Mouse (Mus musculus): ENCODE measurements around the gene Mrpl53.

Mrpl53 gene

GRCm38 (mm10) chr6:83120930-83121862 lies 12.4 kb downstream of the Mrpl53 start, which contains the start of gene Wbp1:
Wbp1 (minus strand) TSS chr6:83121559.
- peak; percentile 100 for DNase-seq (ENCODE audit: low read depth, low spot score)

- DNase-seq (ENCODE audit: low read depth, low spot score) = peak; percentile 50
These were observed 13.2 kb downstream of the Mrpl53 start for GRCm38 (mm10) chr6:83121863-83122710.

GRCm38 (mm10) chr6:83122961-83123360 lies 14.1 kb downstream of the Mrpl53 start:
- no peak for DNase-seq (ENCODE audit: low read depth, low spot score)

- DNase-seq (ENCODE audit: low read depth, low spot score) = peak; percentile 96
These were observed 16.0 kb downstream of the Mrpl53 start for GRCm38 (mm10) chr6:83124851-83125312.

GRCm38 (mm10) chr6:83125331-83125730 lies 16.5 kb downstream of the Mrpl53 start, which contains the start of gene Ino80b:
Ino80b (minus strand) TSS chr6:83125431.
- no peak for DNase-seq (ENCODE audit: low read depth, low spot score)

- peak; percentile 55 for DNase-seq (ENCODE audit: low read depth, low spot score)
These were observed 18.6 kb downstream of the Mrpl53 start for GRCm38 (mm10) chr6:83127419-83127818.

- no peak for DNase-seq (ENCODE audit: low read depth, low spot score)
These were observed 22.7 kb downstream of the Mrpl53 start for GRCm38 (mm10) chr6:83131469-83132034.

GRCm38 (mm10) chr6:83132176-83132919 lies 23.5 kb downstream of the Mrpl53 start:
- DNase-seq (ENCODE audit: low read depth, low spot score) = no peak

- no peak for DNase-seq (ENCODE audit: low read depth, low spot score)
These were observed 25.4 kb downstream of the Mrpl53 start for GRCm38 (mm10) chr6:83134226-83134625.

- no peak for DNase-seq (ENCODE audit: low read depth, low spot score)
These were observed 26.2 kb downstream of the Mrpl53 start, which contains the start of gene Rtkn for GRCm38 (mm10) chr6:83134951-83135513. Rtkn (plus strand) TSS chr6:83135463.

GRCm38 (mm10) chr6:83135571-83136161 lies 26.8 kb downstream of the Mrpl53 start:
- DNase-seq (ENCODE audit: low read depth, low spot score) = no peak

- no peak for DNase-seq (ENCODE audit: low read depth, low spot score)
These were observed 27.5 kb downstream of the Mrpl53 start for GRCm38 (mm10) chr6:83136291-83136880.

GRCm38 (mm10) chr6:83136881-83137575 lies 28.2 kb downstream of the Mrpl53 start:
- peak; percentile 70 for DNase-seq (ENCODE audit: low read depth, low spot score)

GRCm38 (mm10) chr6:83137576-83137950 lies 28.7 kb downstream of the Mrpl53 start:
- DNase-seq (ENCODE audit: low read depth, low spot score) = peak; percentile 71

- no peak for DNase-seq (ENCODE audit: low read depth, low spot score)
These were observed 29.2 kb downstream of the Mrpl53 start for GRCm38 (mm10) chr6:83138056-83138455.

- no peak for DNase-seq (ENCODE audit: low read depth, low spot score)
These were observed 31.2 kb downstream of the Mrpl53 start for GRCm38 (mm10) chr6:83140044-83140443.

GRCm38 (mm10) chr6:83141636-83142035 lies 32.8 kb downstream of the Mrpl53 start:
- no peak for DNase-seq (ENCODE audit: low read depth, low spot score)

GRCm38 (mm10) chr6:83142211-83142731 lies 33.4 kb downstream of the Mrpl53 start:
- DNase-seq (ENCODE audit: low read depth, low spot score) = peak; percentile 62

- no peak for DNase-seq (ENCODE audit: low read depth, low spot score)
These were observed 34.0 kb downstream of the Mrpl53 start for GRCm38 (mm10) chr6:83142886-83143285.
